Mouse (Mus musculus) cortical plate, adult 2 months (tissue): ENCODE data around the gene Duoxa2.

Source experiments
- CTCF ChIP-seq: fragments of 200-500 bp; IDR thresholded peaks from 2 replicates; pipeline ENCODE4 v1.5.1; 2011; ENCODE audit warnings: mild to moderate bottlenecking, control low read depth, low read length; ENCODE audit not compliant: insufficient read depth; ENCODE audit errors: extremely low read depth
- POLR2A ChIP-seq: fragments of 200-500 bp; IDR thresholded peaks from 2 replicates; pipeline ENCODE4 v1.6.1; 2011; ENCODE audit warnings: mild to moderate bottlenecking, low read length, control low read depth; ENCODE audit not compliant: insufficient read depth; ENCODE audit errors: extremely low read depth

DNA sequence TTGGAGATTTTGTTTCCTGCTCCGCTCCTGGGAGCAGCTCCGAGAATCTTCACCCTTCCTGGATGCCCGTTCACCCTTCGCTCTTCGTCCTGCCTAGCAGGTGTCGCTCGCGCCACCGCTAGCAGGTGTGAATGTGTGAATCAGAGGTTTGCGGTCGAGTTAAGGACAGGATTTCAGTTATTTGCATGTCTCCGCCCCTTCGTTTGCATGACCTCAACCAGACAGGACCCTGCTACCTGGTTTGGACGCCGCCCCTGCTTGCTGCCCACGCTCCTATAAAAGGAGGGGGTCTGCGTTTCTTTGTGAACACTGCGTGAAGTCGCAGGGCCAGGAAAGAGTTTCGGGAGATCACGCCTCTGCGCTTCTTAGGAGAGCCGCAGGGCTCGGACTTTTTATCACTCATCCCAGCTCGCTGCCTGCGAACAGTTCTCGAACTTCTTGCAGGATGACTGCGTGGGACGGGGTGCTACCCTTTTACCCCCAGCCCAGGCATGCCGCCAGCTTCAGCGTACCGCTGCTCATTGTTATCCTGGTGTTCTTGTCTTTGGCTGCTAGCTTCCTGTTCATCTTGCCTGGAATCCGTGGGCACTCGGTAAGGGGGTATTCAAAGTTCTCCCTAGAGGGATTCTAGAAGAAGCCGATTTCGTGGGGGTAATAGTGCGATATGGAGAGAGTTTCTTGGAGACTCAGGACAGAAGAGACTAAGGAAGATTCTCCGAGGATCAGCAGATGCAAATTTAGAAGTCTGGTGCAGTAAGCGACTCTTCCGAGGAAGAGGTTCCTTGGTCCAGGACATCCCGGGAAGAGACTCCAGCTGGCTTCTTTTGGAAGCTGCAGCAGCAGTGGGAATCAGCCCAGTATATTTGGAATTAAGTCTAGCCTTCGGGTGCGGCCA, at the start of gene Duoxa2:
- TF ChIP-seq CTCF: no peak
- TF ChIP-seq POLR2A: no peak
